Mouse (Mus musculus) right cerebral cortex, adult 2 months (tissue): Measurements from ENCODE around the gene Lgr4.

Experiments
- DNase-seq, 2 experiments: peaks; one replicate each; pipeline ENCODE4 v3.0.0; 2021 to 2022; ENCODE audit warnings: low spot score in 2 of 2

Lgr4 gene

DNA sequence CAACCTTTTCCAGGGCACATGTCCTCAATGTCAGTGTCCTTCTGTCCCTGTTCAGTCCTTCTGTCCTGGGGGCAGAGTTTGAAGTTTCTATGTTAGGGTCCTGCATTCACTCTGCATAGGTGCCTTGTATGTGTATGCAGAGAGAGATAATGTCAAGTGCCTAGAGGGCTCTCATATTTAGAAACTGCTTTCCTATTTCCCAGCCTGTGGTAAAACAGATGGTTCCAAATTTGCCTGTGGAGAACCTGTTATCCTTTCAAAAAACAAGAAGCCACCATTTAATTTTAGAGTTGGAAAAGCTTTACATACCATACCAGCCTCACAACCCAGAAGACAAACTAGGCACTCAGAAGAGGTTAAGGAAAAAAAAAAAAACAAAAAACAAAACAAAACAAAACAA lies 32.1 kb downstream of the Lgr4 start:
- DNase-seq, result no peak

- DNase-seq, result no peak
These were observed 32.9 kb downstream of the Lgr4 start for GRCm38 (mm10) chr2:109950311-109950710.

DNA sequence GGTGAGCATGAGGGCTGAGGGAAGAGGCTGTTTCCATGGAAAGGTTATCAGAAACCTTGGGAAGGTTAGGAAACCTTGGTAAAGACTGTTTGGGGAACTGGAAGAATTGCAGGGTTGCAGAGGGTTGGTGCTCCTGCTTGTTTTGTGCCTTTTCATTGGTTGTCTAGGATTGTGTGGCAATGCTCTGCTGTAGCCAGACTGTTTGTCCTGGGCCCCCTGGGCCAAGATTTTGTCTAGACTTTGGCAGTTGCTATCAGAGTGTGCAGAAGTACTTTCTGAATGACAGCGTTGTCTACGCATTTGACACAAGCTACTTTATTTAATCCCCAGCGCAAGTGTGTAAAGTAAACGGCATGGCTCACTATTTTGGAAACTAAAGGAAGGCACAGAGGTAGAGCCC lies 33.6 kb downstream of the Lgr4 start:
- DNase-seq, result no peak

- no peak for DNase-seq
These were observed 35.7 kb downstream of the Lgr4 start for GRCm38 (mm10) chr2:109953048-109953717.

DNA sequence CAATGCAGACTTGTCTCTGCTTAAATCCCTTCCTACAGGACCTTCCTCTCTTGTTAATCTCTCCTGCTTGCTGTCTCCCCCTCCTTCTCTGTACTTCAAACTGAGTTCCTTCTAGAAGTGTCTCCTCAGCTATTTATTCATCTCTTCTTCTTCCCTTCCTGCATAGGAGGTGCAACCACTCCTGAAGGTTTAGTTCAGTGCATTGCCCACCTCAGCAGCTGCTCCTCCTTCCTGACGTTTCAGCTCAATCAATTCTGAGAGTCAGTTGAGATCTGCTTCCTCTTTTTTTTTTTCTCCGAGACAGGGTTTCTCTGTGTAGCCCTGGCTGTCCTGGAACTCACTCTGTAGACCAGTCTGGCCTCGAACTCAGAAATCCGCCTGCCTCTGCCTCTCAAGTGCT lies 36.4 kb downstream of the Lgr4 start:
- no peak for DNase-seq

- no peak for DNase-seq
These were observed 37.6 kb downstream of the Lgr4 start for GRCm38 (mm10) chr2:109955060-109955459.

GRCm38 (mm10) chr2:109955910-109956309 lies 38.5 kb downstream of the Lgr4 start:
- DNase-seq, result no peak

DNA sequence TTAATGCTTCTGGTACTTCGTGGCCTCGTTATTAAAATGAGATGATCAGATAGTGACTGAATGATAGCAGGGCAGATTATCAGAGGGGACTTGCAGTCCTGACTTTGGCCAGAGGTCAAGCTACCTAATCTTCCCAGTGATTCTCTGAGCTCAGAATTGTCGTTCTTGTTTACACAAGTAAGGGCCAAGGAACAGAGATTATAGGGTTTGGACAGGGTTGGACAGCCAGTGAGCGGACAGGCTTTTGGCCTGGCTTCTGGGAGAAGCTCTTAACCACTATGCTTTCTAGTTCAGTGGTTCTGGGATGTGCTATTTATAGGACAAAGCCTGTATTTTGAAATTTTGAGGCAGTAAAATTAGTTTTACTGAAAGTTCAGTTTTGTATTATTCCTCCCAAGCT lies 39.3 kb downstream of the Lgr4 start:
- no peak for DNase-seq

GRCm38 (mm10) chr2:109958692-109959406 lies 41.4 kb downstream of the Lgr4 start:
- DNase-seq, result no peak

- DNase-seq, result no peak
These were observed 42.1 kb downstream of the Lgr4 start for GRCm38 (mm10) chr2:109959407-109960075.

GRCm38 (mm10) chr2:109960246-109960645 lies 42.8 kb downstream of the Lgr4 start:
- DNase-seq, result no peak

DNA sequence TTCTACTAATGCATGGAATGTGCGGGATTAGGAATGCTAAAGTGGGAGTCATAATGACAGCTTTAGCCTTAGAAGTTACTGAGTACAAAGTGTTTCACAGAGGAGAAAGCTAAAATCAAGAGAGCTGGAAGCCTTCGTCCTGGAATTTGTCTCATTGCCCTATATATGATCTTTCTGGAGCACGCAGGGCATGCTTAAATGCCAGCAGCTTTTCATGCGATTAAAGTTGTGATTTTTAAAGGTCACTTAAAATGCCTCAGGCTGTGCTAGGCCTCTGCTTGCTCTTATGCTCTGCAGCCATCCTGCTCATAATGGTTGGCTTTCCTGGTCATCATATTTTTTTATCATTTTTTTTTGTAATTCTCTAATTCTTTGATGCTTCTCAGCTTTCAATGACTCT lies 43.7 kb downstream of the Lgr4 start:
- DNase-seq, result no peak

GRCm38 (mm10) chr2:109963591-109964258 lies 46.3 kb downstream of the Lgr4 start:
- no peak for DNase-seq

DNA sequence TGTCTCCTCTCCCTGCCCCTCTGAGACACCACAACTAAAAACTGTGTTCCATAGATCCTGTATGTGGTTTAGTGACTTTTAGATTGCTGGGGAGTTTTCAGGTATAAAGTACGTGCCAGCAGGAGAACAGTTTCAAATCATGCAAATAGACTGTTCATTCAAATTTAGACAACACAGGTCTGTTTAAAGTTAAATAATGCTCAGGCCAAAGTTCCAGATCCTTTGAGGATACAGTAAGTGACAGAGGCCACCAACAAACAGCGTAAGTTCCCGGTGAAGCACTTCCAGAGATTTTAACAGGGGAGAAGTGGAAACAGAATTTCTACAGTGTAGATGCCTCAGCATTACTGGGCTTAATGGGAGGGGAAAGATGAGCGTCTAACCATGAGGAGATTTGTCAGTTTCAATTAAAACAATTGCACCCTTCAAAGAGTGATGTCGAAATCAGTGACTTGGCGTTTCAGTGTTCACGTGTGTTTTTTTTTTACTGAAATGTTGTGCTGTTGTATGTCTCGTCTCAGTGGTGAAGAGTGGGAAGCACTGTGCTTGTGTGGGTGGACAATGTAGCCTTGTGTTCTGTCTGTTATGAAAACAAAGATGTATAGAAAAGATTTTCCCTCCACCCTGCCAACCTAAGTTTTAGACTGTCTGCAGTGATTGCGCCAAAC lies 48.4 kb downstream of the Lgr4 start:
- DNase-seq, result no peak

- DNase-seq, result no peak
These were observed 49.4 kb downstream of the Lgr4 start for GRCm38 (mm10) chr2:109966863-109967262.

- DNase-seq, result no peak
These were observed 51.9 kb downstream of the Lgr4 start for GRCm38 (mm10) chr2:109969381-109969780.

GRCm38 (mm10) chr2:109969926-109970532 lies 52.6 kb downstream of the Lgr4 start:
- DNase-seq, result no peak

DNA sequence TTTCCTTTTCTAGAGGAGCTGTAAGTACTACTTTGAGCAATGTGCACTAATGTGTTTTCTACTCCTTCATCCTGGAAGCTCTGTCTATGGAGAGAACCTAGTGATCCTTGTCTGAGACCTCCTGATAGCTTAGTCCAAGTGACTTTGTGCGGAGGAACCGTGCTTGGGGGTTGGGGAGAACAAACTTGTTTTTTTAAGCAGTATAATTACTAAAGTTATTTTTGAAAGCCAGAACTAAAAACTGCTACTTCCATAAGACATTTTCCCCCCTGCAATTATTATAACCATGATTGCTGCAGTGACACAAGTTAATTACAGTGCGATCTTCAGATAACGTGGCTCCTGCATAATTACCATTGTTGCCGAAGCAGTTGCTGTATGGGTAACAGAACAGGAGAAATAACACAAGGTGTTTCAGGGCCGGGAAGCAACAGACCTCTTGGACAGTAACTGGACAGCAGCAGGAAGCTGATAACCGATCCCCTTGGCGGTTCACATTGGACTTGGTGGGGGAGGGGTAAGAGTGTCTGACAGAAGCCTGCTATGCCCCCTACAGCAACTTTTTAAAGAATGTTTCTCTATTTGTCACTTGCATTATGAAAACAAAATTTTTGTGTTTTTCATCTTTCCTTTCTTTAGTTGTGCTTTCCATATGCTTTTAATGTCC lies 53.4 kb downstream of the Lgr4 start:
- no peak for DNase-seq

GRCm38 (mm10) chr2:109972310-109972709 lies 54.9 kb downstream of the Lgr4 start:
- no peak for DNase-seq

GRCm38 (mm10) chr2:109972922-109973321 lies 55.5 kb downstream of the Lgr4 start:
- DNase-seq, result no peak

- DNase-seq, result no peak
These were observed 57.4 kb downstream of the Lgr4 start for GRCm38 (mm10) chr2:109974807-109975206.
